Mouse (Mus musculus) urinary bladder, postnatal 14 days (tissue): Measurements from ENCODE around the gene Appbp2.

Experiments used
- DNase-seq: peaks from one replicate; pipeline ENCODE4 v3.0.0; 2021; ENCODE audit warnings: low spot score

Gene Appbp2

DNA sequence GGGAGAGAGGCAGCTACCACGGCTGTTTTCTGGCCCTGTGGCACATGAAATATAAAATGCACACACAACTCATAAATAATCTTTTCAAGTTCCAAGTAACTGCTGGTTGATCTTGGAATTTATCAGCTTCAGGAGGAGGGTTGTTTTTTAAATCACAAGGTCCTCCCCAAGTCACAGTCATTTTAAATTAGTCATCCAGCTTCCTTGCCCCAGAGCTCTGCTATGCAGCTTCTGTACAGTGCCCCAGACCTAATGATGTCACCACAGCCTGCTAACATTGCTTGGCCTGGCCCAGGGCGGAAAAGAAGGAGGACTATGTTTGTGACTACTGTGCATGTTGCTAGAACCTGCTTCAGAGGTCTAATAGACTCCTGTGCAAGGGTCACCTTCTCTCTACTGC, 77.6 kb downstream of the Appbp2 start:
- DNase-seq, result no peak

GRCm38 (mm10) chr11:85152256-85152930, 82.5 kb downstream of the Appbp2 start:
- DNase-seq, result no peak

- DNase-seq, result peak; percentile 97
Measured at GRCm38 (mm10) chr11:85139581-85140540, 95.1 kb downstream of the Appbp2 start, which contains the start of gene Usp32. Gene Usp32 (minus strand): TSS chr11:85140161.

- peak; percentile 5 for DNase-seq
Measured at GRCm38 (mm10) chr11:85138776-85139474, 96.0 kb downstream of the Appbp2 start.
